Mouse (Mus musculus) cortical plate, adult 2 months (tissue): ENCODE results near the gene Tppp.

Experiments used
- CTCF ChIP-seq: fragments of 200-500 bp; IDR thresholded peaks from 2 replicates; pipeline ENCODE4 v1.5.1; 2011; ENCODE audit warnings: mild to moderate bottlenecking, control low read depth, low read length; ENCODE audit not compliant: insufficient read depth; ENCODE audit errors: extremely low read depth
- POLR2A ChIP-seq: fragments of 200-500 bp; IDR thresholded peaks from 2 replicates; pipeline ENCODE4 v1.6.1; 2011; ENCODE audit warnings: mild to moderate bottlenecking, low read length, control low read depth; ENCODE audit not compliant: insufficient read depth; ENCODE audit errors: extremely low read depth

GRCm38 (mm10) chr13:73991267-73991666, 17.9 kb upstream of the Tppp start:
- TF ChIP-seq POLR2A: no peak
- no peak for TF ChIP-seq CTCF
